Mouse (Mus musculus): Measurements from ENCODE around the gene Sept9. TPM values are rescaled to one million over a fixed set of nuclear protein-coding genes. Genes with fewer than 3 reads are reported as not detected.
"Not testable (repeated sequence)": the region's sequence is repeated elsewhere in the genome, so short reads cannot be mapped to it uniquely, and the experiment has no call there.

Gene Sept9
- total RNA-seq, 2 experiments from 2014 or later: 11.5 to 13.6 TPM

GRCm38 (mm10) chr11:117319543-117320335 is 120.3 kb downstream of the Sept9 start:
- Histone ChIP-seq H3K4me3 (no peak overlapping the region), H3K27ac (peak overlapping the region; percentile 64)
- intact Hi-C loops (cut with DNase I): no loop called here
- no peak for DNase-seq
- TF ChIP-seq CTCF (IDR thresholded peaks at IDR 0.05): no peak

- Histone ChIP-seq H3K4me3 (no peak overlapping the region), H3K27ac (peak overlapping the region; percentile 64)
- intact Hi-C loops (cut with DNase I): no loop called here
- DNase-seq: no peak
- TF ChIP-seq CTCF (IDR thresholded peaks at IDR 0.05): no peak
These were observed 121.0 kb downstream of the Sept9 start for GRCm38 (mm10) chr11:117320482-117320881.

- DNase-seq: no peak
- no peak for TF ChIP-seq CTCF (IDR thresholded peaks at IDR 0.05)
- no peak overlapping the region for H3K4me3 ChIP-seq
- intact Hi-C loops (cut with DNase I): no loop called here
- no peak overlapping the region; the same call in 1 of the 2 replicates for H3K27ac ChIP-seq
These were observed 122.0 kb downstream of the Sept9 start for GRCm38 (mm10) chr11:117321311-117321971.

GRCm38 (mm10) chr11:117322311-117322710 is 122.8 kb downstream of the Sept9 start:
- no peak for TF ChIP-seq CTCF (IDR thresholded peaks at IDR 0.05)
- intact Hi-C loops (cut with DNase I): no loop called here
- no peak overlapping the region for H3K4me3 ChIP-seq
- H3K27ac ChIP-seq: no peak overlapping the region
- no peak for DNase-seq

GRCm38 (mm10) chr11:117322730-117323579 is 123.5 kb downstream of the Sept9 start:
- TF ChIP-seq CTCF (IDR thresholded peaks at IDR 0.05): no peak
- intact Hi-C loops (cut with DNase I): no loop called here
- no peak overlapping the region for H3K27ac ChIP-seq
- no peak for DNase-seq
- no peak overlapping the region for H3K4me3 ChIP-seq

- 0 out of 2 replicates have a peak overlapping the region, but pooled peaks have one; percentile 24 for H3K27ac ChIP-seq
These were observed 124.6 kb downstream of the Sept9 start for GRCm38 (mm10) chr11:117323976-117324574.

GRCm38 (mm10) chr11:117324718-117325117 is 125.3 kb downstream of the Sept9 start:
- DNase-seq; intact Hi-C loops (cut with DNase I); H3K4me3 ChIP-seq: not testable (repeated sequence)
- H3K27ac ChIP-seq: 0 out of 2 replicates have a peak overlapping the region, but pooled peaks have one; percentile 24

More at GRCm38 (mm10) chr11:117323976-117324574, 124.6 kb downstream of the Sept9 start:
- intact Hi-C loops (cut with DNase I): no loop called here
- no peak overlapping the region for H3K4me3 ChIP-seq
- TF ChIP-seq CTCF (IDR thresholded peaks at IDR 0.05): no peak
- no peak for DNase-seq

GRCm38 (mm10) chr11:117325131-117325467 is 125.6 kb downstream of the Sept9 start:
- DNase-seq: no peak
- TF ChIP-seq CTCF (IDR thresholded peaks at IDR 0.05): no peak
- Histone ChIP-seq H3K27ac (no peak overlapping the region), H3K4me3 (no peak overlapping the region)
- intact Hi-C loops (cut with DNase I): no loop called here

GRCm38 (mm10) chr11:117325468-117326139 is 126.1 kb downstream of the Sept9 start:
- Histone ChIP-seq H3K4me3 (no peak overlapping the region), H3K27ac (peak overlapping the region; percentile 51; the same call in 1 of the 2 replicates)
- TF ChIP-seq CTCF (IDR thresholded peaks at IDR 0.05): no peak
- intact Hi-C loops (cut with DNase I): no loop called here
- no peak for DNase-seq

- intact Hi-C loops (cut with DNase I): no loop called here
- TF ChIP-seq CTCF (IDR thresholded peaks at IDR 0.05): peak; percentile 33; the same call in 1 of the 2 replicates
- Histone ChIP-seq H3K27ac (peak overlapping the region; percentile 51), H3K4me3 (no peak overlapping the region)
- DNase-seq: peak; percentile 39
These were observed 126.8 kb downstream of the Sept9 start for GRCm38 (mm10) chr11:117326140-117326725.

- intact Hi-C loops (cut with DNase I): no loop called here
- no peak overlapping the region for H3K4me3 ChIP-seq
- no peak for TF ChIP-seq CTCF (IDR thresholded peaks at IDR 0.05)
- H3K27ac ChIP-seq: peak overlapping the region; percentile 51
- no peak for DNase-seq
These were observed 127.6 kb downstream of the Sept9 start for GRCm38 (mm10) chr11:117326867-117327600.
